Mouse (Mus musculus): Measurements from ENCODE around the gene Sdk2.

Sdk2 gene

GRCm38 (mm10) chr11:113932909-113933308 is 133.9 kb downstream of the Sdk2 start:
- DNase-seq (ENCODE audit: low read depth in 2 of 2, low spot score in 2 of 2): no peak

- DNase-seq (ENCODE audit: low read depth in 2 of 2, low spot score in 2 of 2): no peak
Observed at GRCm38 (mm10) chr11:113931701-113932100, 135.1 kb downstream of the Sdk2 start.

- DNase-seq (ENCODE audit: low read depth in 2 of 2, low spot score in 2 of 2): no peak
Observed at GRCm38 (mm10) chr11:113930112-113930511, 136.7 kb downstream of the Sdk2 start.

GRCm38 (mm10) chr11:113928831-113929230 is 138.0 kb downstream of the Sdk2 start:
- DNase-seq (ENCODE audit: low read depth in 2 of 2, low spot score in 2 of 2): no peak

- DNase-seq (ENCODE audit: low read depth in 2 of 2, low spot score in 2 of 2): no peak
Observed at GRCm38 (mm10) chr11:113928291-113928690, 138.6 kb downstream of the Sdk2 start.

- DNase-seq (ENCODE audit: low read depth in 2 of 2, low spot score in 2 of 2): no peak
Observed at GRCm38 (mm10) chr11:113927826-113928225, 139.0 kb downstream of the Sdk2 start.

GRCm38 (mm10) chr11:113927231-113927630 is 139.6 kb downstream of the Sdk2 start:
- no peak for DNase-seq (ENCODE audit: low read depth in 2 of 2, low spot score in 2 of 2)

GRCm38 (mm10) chr11:113923137-113923536 is 143.7 kb downstream of the Sdk2 start:
- no peak for DNase-seq (ENCODE audit: low read depth in 2 of 2, low spot score in 2 of 2)

GRCm38 (mm10) chr11:113903131-113903860 is 163.6 kb downstream of the Sdk2 start:
- no peak for DNase-seq (ENCODE audit: low read depth in 2 of 2, low spot score in 2 of 2)

- no peak for DNase-seq (ENCODE audit: low read depth in 2 of 2, low spot score in 2 of 2)
Observed at GRCm38 (mm10) chr11:113901906-113902305, 164.9 kb downstream of the Sdk2 start.

- no peak for DNase-seq (ENCODE audit: low read depth in 2 of 2, low spot score in 2 of 2)
Observed at GRCm38 (mm10) chr11:113898671-113899070, 168.2 kb downstream of the Sdk2 start.

GRCm38 (mm10) chr11:113896006-113896405 is 170.8 kb downstream of the Sdk2 start:
- no peak for DNase-seq (ENCODE audit: low read depth in 2 of 2, low spot score in 2 of 2)

- no peak for DNase-seq (ENCODE audit: low read depth in 2 of 2, low spot score in 2 of 2)
Observed at GRCm38 (mm10) chr11:113892924-113893323, 173.9 kb downstream of the Sdk2 start.

GRCm38 (mm10) chr11:113892067-113892466 is 174.8 kb downstream of the Sdk2 start:
- DNase-seq (ENCODE audit: low read depth in 2 of 2, low spot score in 2 of 2): no peak

GRCm38 (mm10) chr11:113888156-113888750 is 178.6 kb downstream of the Sdk2 start:
- DNase-seq (ENCODE audit: low read depth in 2 of 2, low spot score in 2 of 2): no peak

GRCm38 (mm10) chr11:113886299-113886698 is 180.5 kb downstream of the Sdk2 start:
- no peak for DNase-seq (ENCODE audit: low read depth in 2 of 2, low spot score in 2 of 2)

GRCm38 (mm10) chr11:113884962-113885361 is 181.9 kb downstream of the Sdk2 start:
- no peak for DNase-seq (ENCODE audit: low read depth in 2 of 2, low spot score in 2 of 2)

- DNase-seq (ENCODE audit: low read depth in 2 of 2, low spot score in 2 of 2): no peak
Observed at GRCm38 (mm10) chr11:113883031-113883430, 183.8 kb downstream of the Sdk2 start.

GRCm38 (mm10) chr11:113881864-113882263 is 185.0 kb downstream of the Sdk2 start:
- DNase-seq (ENCODE audit: low read depth in 2 of 2, low spot score in 2 of 2): no peak

GRCm38 (mm10) chr11:113867066-113867465 is 199.8 kb downstream of the Sdk2 start:
- no peak for DNase-seq (ENCODE audit: low read depth in 2 of 2, low spot score in 2 of 2)

GRCm38 (mm10) chr11:113865627-113866026 is 201.2 kb downstream of the Sdk2 start:
- peak; percentile 9 to 40 for DNase-seq (ENCODE audit: low read depth in 2 of 2, low spot score in 2 of 2)

GRCm38 (mm10) chr11:113863408-113863807 is 203.4 kb downstream of the Sdk2 start:
- peak in 1 of 2 experiments; percentile 10 for DNase-seq (ENCODE audit: low read depth in 2 of 2, low spot score in 2 of 2)

- no peak for DNase-seq (ENCODE audit: low read depth in 2 of 2, low spot score in 2 of 2)
Observed at GRCm38 (mm10) chr11:113855661-113856060, 211.2 kb downstream of the Sdk2 start.

Data from CD8-positive naive resting alpha-beta T cell, adult 2 months (primary cell).